Mouse (Mus musculus): Measurements from ENCODE around the gene Htr3b.
"Not testable (repeated sequence)": the region's sequence is repeated elsewhere in the genome, so short reads cannot be mapped to it uniquely, and the experiment has no call there.

The Htr3b gene

DNA sequence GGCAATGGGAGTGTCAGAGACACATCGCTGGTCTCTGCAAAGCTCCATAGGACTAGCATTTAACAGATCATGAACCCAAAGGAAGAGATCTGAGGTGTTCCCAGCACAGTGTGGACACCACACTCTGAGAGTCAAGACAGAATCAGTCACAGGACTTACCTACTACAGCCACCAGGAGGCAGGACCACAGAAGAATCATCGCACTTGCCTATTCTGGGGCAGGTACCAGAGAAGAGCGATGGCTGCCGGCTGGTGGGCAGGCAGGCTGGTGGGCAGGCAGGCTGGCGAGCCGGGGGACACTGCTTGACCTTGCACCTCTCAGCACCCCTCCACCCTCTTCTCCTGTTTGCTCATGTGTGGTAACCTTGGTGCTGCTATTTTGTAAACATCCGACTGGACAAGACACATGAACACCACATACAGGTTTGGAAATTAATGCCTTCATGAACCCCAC lies at the start of gene Htr3b:
Htr3b (minus strand) TSS at position 404 of the 454 bp plus-strand sequence.
- no peak for DNase-seq

- no peak for DNase-seq
Measured at GRCm38 (mm10) chr9:48999256-48999655, 34.5 kb upstream of the Htr3b start.

- DNase-seq, result no peak
Measured at GRCm38 (mm10) chr9:48995735-48996134, 30.9 kb upstream of the Htr3b start.

DNA sequence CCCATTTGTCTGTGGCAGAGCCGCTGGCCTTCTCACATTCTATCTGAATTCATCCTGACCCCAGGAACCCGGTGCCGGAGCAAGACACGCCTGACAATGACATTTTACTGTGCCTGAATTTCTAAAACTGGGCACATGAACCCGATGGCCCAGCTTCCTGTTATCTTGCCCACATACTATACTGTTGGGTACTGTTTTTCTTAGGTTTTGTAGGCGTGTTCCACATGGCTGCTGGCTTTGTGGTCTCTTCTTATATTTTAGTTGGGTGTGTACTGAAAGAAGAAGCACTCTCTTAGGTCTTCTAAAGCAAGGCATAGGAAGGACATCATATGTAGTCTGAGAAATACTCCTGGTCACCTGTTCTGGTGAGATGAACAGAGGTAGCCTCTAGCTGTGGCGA lies 30.0 kb upstream of the Htr3b start:
- no peak for DNase-seq

GRCm38 (mm10) chr9:48991671-48992070 lies 26.9 kb upstream of the Htr3b start:
- no peak for DNase-seq

- no peak for DNase-seq
Measured at GRCm38 (mm10) chr9:48987201-48988101, 22.7 kb upstream of the Htr3b start.

DNA sequence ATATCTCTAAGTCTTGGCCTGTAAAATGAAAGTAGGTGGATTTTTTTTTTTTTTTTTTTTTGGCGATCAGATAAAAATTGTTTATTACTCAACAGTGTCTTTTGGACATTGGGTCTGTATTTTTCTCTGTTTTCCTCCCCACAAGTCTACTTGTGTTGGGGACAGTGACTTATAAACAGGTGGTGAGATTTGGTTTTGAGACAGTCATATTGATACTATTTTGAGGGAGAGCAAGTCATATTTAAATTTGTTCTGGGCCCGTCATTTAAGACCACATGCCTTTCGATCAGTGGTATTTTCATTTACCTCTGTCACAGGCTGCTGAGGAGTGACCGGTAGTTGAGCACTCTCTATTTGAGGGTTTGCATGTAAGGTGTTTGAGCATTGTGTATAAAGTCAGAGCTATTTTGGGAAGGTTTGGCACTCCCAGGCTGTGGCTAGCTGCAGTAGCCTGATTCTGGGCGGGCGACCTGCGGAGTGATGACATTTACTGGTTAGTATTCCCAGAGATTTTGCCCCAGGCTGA lies 21.9 kb upstream of the Htr3b start:
- no peak for DNase-seq

GRCm38 (mm10) chr9:48985708-48986088 lies 20.9 kb upstream of the Htr3b start:
- no peak for DNase-seq

DNA sequence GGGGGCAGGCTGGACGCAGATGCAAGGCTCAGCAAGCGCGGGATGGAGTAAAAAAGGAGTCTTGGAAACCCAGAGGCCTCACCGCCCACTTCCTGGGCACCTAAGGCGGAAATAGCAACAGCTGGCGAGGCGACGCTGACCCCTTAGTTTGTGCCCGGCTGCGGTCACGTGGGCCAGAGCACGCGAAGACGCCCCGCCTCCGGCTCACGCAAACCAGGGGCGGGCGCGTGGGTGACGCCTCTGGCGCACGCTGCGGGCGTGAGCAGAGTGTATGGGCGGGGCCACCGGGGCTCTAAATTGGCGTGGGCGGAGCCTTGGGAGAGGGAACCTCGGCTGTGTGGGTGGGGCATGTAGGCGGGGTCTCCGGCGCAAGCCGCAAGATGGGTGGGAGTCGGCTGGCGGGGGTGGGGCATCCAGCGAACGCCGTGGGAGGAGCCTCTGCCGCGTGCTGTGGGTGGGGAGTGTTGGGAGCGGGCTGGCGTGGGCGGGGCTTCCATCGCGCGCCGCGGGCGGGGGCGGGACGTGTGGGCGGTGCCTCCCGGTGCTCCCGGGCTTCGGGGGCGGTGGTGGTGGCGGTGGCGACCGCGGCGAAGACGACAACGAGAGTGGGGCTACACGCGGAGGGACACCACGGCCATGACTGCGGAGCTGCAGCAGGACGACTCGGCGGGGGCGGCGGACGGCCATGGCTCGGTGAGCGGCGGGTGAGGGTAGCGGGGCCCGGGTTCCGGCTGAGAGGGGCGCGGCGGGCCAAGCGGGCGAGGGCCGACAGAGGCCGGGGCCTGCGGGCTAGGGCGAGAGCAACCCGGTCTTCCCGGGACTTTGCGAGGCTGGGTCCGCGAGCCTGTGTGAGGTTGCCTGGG lies 20.3 kb upstream of the Htr3b start, which contains the start of gene Usp28:
Usp28 (plus strand) TSS at position 531 of the 863 bp plus-strand sequence.
- DNase-seq, result peak; percentile 100

- DNase-seq, result no peak
Measured at GRCm38 (mm10) chr9:48984320-48984844, 19.6 kb upstream of the Htr3b start.

GRCm38 (mm10) chr9:48983801-48984200 lies 19.0 kb upstream of the Htr3b start:
- DNase-seq, result not testable (repeated sequence)

- DNase-seq, result no peak
Measured at GRCm38 (mm10) chr9:48981827-48982226, 17.0 kb upstream of the Htr3b start.

DNA sequence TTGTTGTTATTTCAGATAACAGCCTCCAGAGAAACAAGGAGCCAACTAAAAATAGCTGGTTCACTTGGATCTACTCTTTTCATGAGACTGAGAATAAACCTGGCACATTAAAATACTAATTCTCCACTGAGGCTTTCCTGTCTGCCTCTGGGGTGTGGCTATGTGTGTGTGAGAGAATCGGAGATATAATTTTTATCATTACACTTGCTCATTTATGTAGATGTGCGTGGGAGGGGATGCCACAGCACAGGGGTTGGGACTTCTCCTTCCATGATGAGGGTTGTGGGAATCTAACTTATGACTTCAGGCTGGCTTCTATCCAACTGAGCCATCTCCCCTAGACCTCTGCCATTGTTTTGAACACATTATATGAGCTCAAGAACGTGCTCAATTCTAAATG lies 16.0 kb upstream of the Htr3b start:
- no peak for DNase-seq

DNA sequence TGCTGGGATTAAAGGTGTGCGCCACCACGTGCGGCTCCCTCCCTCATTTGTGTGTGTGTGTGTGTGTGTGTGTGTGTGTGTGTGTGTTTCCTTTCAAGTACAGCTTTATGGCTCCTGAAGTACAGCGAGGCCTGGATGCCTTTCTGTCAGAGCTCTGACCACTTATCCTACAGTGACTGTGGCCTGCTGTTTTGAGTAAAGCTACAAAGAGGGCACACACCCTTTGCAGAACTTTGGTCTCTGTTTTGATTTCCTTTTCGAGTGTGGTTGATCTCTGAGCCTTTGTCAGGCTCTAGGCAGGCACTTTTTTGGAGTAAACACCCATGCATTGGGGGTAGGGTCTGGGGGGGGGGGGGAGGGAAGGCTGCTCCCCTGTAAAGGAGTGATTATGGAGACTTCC lies 15.6 kb upstream of the Htr3b start:
- no peak for DNase-seq

GRCm38 (mm10) chr9:48976661-48977355 lies 12.0 kb upstream of the Htr3b start:
- no peak for DNase-seq

GRCm38 (mm10) chr9:48972494-48972893 lies 7.7 kb upstream of the Htr3b start:
- peak; percentile 37 for DNase-seq

DNA sequence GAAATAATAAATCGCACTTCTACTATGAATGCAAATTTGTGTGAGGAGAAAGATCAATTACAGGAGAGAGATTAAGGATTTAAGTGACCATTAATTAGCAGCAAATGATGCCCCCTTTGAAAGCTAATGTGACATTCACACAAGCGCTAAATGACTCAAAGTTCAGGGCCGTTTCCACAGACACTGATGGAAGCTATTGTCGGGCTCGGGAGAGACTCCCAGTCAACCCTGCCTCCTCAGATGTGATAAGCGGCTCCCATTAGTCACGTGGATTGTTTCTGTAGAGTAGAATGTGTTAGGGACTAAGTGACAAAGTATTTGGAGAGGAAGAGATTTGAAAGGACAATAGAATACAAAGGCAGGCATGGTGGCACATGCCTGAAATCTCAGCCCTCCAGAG lies 2.7 kb downstream of the Htr3b start:
- no peak for DNase-seq

GRCm38 (mm10) chr9:48961314-48961713 lies 3.5 kb downstream of the Htr3b start:
- no peak for DNase-seq

- no peak for DNase-seq
Measured at GRCm38 (mm10) chr9:48947565-48947964, 17.2 kb downstream of the Htr3b start.

GRCm38 (mm10) chr9:48942349-48942748 lies 22.4 kb downstream of the Htr3b start:
- no peak for DNase-seq

DNA sequence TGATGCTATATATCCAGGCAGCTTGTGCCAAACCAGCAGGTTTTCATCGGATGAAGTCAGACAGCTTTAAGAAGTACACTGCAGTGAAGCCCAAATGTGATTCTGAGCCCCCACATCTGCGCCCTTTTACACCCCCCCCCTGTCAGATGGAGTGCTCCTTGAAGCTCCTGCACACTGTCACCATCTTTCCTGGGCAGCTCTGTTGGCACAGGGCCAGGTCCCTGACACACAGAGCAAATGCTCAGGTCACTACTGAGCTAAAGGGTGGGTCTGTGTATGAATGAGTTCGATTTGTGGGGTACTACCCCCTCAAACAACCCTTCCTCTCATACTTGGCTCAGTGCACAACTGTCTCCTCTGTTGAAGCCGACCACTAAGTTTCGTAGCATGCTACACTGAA lies 35.4 kb downstream of the Htr3b start:
- DNase-seq, result no peak

- no peak for DNase-seq
Measured at GRCm38 (mm10) chr9:48928781-48929180, 36.0 kb downstream of the Htr3b start.
